Mouse (Mus musculus) right cerebral cortex, adult 2 months (tissue): Measurements from ENCODE around the gene Gm20388.
A peak's percentile ranks its signal among the peaks of the same experiment; 100 is the strongest.

ENCODE experiments used
- DNase-seq, 2 experiments: peaks; one replicate each; pipeline ENCODE4 v3.0.0; 2021 to 2022; ENCODE audit warnings: low spot score in 2 of 2

The Gm20388 gene

DNA sequence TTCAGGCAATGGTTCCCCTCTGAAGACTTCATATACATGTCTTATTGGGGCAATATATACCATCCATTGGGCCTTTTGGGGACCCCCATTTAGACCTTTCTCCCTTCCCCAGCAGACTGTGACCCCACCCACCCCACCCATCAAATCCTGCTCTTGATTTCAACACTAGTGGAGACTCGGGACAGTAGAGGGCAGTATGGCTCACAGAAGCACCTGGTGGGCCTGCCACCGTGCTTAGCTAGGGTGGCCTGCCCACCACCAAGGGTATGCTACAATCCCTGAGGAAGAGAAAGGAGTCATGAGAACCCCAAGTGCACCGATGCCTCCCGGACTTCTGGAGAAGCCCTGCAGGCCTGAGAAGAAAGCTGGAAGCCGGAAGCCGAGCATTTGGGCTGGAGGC, 2428.2 kb downstream of the Gm20388 start:
- DNase-seq, result no peak

DNA sequence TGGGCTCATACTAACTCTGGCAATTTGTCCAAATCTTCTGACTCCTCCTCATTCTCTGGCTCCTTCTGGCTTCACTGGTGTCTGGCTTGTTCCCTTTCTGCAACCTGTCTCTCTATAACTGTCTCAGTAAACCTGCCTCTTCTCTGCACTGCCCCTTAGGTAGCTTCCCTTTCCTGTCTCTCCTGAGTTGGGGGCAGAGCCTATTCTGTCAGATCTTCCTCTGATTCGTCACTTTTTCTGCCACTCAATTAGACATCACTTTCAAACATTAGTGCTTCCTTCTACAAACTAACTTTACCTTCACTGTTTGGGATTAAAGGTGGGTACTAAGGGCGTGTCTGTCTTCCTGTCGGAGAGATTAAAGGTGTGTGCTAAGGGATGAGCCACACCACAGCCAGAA, 2430.1 kb downstream of the Gm20388 start:
- no peak for DNase-seq

GRCm38 (mm10) chr8:122341790-122342189, 2431.1 kb downstream of the Gm20388 start:
- no peak for DNase-seq

DNA sequence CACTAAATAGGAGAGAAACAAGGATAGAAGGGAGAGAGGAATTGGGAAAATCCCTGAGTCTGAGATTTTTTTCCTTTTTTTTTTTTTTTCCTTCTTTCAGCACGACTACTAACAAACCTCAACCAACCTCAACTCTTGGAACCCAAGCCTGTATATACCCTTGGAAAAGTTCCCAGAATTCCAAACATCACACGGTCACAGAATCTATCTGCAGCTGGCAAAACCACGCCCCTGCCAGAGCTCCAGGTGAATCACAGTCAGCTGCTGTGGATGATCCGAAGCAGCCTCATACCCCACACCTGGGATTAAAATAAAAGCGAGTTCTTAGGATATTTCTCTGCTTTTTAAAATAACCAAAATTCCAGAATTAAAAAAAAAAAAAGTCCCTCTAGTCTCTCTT, 2431.7 kb downstream of the Gm20388 start:
- DNase-seq, result no peak

DNA sequence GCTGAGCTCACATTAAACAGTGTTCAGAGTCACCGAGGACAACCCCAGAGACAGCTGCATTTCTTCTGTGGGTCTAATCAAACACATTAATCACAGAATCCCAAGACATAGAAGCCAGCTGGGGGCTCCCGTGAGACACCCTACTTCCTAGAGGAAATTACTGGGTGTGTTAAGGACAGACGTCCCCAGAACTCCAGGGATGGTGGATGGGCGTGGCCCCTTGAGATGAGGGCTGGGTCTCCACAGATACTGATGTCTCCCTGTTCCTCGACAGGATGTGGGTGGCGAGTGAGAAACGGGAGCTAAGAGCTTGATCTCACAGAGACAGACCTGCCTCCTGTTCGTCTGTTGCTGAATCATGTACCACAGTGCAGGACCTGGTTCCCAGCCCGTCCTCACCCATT, 2432.2 kb downstream of the Gm20388 start:
- DNase-seq, result peak; percentile 57 to 59

GRCm38 (mm10) chr8:122343341-122343740, 2432.7 kb downstream of the Gm20388 start:
- no peak for DNase-seq

- DNase-seq, result peak in 1 of 2 experiments; percentile 36
Measured at GRCm38 (mm10) chr8:122343758-122344157, 2433.1 kb downstream of the Gm20388 start.

- no peak for DNase-seq
Measured at GRCm38 (mm10) chr8:122344219-122344618, 2433.6 kb downstream of the Gm20388 start.

DNA sequence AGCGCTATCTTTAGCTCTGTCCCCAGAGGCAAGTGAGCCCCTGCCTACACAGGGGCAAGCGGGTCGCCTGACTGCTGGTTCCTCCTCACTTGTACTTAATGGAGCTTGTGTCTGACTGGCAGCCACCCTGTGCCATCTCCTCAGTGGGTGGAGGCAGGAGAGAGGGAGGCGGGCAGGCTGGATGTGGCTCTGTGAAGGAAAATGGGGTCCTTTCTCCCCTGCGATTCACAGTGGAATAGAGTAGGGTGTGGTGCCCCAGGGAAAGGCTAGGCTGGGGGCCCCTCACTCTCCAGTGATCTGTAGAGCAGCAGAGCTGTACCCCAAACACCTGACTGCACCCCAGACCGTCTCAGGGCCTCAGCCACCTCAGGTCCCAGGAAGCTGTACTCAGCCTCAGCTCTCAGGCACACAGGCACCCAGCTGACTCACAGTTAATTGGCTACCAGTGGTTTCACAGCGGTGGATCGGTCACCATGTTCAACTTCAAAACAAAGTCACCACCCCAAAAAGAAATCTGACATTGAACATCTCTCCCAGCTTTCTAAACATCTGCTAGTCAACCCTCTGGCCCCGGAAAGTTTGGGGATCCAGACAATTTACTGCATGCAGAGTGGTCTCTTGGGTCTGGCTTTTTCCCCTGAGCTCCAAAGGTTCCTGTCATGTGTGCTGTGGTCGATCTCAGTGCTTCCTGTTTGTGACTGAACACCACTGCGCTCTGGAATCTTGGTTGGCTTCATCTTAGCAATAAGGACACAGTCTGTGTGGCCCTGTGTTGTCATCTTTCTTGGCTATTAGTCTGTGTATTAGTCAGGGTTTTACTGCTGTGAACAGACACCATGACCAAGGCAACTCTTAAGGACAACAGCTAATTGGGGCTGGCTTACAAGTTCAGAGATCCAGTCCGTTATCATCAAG, 2434.8 kb downstream of the Gm20388 start:
- DNase-seq, result no peak

- DNase-seq, result peak; percentile 60 to 70
Measured at GRCm38 (mm10) chr8:122347811-122348552, 2437.3 kb downstream of the Gm20388 start.

DNA sequence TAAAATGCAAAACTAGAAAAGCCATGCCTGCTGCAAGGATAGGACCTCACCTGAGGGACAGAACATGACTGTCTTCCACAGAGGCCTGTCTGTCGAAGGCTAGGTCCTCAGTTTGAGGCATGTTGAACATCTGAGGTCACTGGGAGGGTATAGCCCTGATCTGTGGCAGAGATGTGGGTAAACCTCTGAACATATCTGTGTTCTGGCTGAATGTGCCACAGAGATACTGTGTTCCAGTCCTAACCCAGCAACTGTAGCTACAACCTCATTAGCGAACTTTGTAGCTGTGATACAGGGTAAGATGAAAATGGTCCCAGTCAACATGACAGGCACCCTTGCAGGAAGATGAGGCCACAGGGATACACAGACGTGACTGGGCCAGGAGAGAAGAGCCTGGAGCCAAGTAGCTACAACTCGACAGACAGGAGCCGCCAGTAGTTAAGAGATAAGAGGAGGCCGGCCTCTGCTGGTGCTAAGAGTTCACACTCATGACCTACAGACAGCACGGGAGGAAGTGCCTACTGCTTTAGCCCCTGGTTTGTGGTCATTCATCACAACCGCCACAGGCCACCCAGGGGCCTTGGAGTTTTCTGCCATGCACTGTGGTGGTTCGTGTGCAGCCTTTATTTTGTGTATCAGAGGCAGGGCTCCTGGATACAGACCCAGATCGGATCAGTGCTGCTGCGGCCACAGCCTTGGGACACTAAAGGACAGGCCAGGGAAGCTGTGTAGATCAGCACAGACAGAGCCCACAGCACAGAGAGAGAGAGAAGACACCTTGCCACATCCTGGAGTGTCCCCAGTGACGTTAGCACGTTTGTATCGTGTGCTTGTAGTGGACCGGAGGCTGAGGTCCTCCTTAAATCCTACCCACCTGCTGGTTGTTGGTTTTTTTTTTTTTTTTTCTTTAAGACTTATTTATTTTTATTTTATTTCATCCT, 2439.0 kb downstream of the Gm20388 start:
- DNase-seq, result no peak

DNA sequence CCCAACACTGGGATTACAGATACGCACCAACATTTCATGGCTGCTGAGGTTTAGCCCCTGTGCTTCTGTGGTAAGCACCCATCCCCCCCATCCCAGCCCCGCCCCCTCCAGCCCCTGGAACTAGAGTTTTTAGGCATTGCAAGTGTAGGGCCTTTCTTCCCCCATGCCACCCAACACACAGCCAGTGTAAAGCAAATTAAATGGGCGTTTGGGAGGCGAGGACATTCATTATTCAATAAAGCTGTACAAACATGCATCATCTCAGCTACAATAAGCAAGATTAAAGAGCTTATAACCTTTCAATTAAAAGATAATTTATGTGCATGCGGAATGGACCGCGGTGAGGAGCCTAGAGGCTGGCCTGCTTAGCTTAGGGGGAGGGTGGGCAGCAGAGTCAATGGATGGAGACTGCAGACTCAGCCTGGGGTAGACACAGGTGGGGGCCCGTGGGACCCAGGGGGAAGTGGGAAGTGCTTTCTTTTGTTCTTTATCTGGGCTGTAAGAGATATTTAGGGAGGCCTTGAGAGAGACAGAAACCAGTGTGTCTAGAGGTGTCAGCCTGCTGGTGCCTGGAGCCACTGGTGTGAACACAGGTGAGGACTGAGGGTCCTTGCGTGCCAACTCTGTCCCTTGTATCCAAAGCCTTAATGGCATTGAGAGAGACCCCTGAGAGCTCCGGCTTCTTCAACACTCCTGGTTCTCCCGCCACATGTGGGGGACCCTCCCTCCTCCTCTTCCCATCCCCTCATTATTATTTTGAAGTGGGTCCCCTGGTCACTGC, 2439.9 kb downstream of the Gm20388 start:
- no peak for DNase-seq

- DNase-seq, result no peak
Measured at GRCm38 (mm10) chr8:122354157-122354556, 2443.5 kb downstream of the Gm20388 start.

DNA sequence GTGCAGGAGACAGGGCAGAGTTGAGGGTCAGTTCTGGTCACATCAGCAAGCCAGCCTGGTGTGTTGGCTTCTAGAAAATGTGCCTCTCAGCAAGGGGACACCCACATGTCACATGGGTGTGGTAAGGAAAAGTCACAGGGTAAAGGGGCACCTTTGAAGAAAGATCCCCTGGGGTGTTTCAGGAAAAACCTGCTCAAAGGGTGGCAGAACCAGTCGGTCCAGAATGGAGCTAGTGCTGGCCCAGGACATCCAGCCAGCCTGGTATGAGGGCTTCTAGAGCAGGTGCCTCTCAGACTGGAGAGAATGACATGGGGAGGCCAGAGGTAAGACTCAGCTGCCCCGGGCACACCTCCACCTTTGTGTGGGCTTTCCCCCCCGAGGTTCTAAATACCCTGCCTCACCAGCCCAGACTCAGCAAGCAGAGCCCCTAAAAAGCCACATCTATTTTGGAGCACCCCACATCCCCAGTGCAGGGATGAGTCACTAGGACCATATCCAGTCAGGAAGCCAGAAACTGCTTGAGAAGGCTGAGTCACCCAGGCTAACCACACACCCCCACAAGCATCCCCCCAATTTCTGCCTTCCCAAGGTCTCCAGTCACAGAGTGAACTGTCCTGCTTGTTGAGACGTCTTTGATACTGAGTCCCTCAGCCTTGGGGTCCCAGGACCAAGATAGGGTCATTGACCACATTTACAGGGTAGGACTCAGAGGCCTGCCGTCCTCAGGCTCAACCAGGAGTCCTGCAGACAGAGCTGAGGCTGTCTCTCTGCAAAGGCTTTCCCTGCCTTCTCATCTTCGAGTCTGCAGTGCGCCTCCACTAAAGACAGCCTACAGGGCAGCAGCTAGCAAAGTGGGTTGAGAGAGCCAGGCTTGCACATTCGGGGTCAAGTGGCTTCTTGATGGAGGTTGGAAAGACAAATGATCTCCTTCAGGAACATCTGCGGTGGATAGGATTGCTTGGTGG, 2445.3 kb downstream of the Gm20388 start:
- peak; percentile 75 to 84 for DNase-seq

- no peak for DNase-seq
Measured at GRCm38 (mm10) chr8:122357202-122357601, 2446.6 kb downstream of the Gm20388 start.

DNA sequence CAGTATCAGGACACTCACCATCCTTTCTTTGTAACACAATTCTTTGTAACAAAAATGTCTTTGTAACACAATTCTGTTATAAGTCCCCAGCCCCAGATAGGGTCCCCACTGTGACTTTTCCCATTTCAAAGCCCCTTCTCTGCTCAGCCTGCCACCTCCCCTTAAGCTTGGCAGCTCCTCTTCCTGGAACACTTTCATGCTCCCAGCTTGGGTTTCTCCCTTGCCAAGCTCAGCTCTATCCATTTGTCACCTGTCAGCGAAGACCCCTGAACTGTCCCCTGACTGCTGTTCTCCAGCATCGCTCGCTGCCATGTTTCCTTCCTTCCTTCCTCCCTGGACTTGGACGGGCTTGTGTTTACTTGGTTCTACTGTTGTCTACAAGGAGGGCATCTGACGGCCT, 2447.0 kb downstream of the Gm20388 start:
- DNase-seq, result no peak

GRCm38 (mm10) chr8:122359111-122359775, 2448.6 kb downstream of the Gm20388 start:
- DNase-seq, result no peak

- no peak for DNase-seq
Measured at GRCm38 (mm10) chr8:122360696-122361416, 2450.2 kb downstream of the Gm20388 start, which contains the start of gene Trhr2. TSS of gene Trhr2 (minus strand) at chr8:122360746.
